Mouse (Mus musculus) urinary bladder, postnatal 0 days (tissue): Measurements from ENCODE around the gene Cd8a. TPM values are rescaled to one million over a fixed set of nuclear protein-coding genes. Genes with fewer than 3 reads are reported as not detected.

Source experiments
- polyA plus RNA-seq: library from polyadenylated mRNA; unstranded; fragments of >200 nt; fragmentation: Nextera tagmentation; extraction: Ambion mirVana; gene quantifications from 2 replicates; pipeline ENCODE4 v1.2.1, GENCODE M21; 2015

The Cd8a gene
- polyA plus RNA-seq, result not detected in 2 replicates

GRCm38 (mm10) chr6:71373249-71373775 lies at the start of gene Cd8a:
Gene Cd8a (plus strand): TSS chr6:71373427.

Other genes starting within 250 kb of the Cd8a start
- gene Thnsl2, start 229.0 kb upstream of the Cd8a start, polyA plus RNA-seq, result 7.3 and 8.3 TPM in 2 replicates
- gene Fabp1, start 173.6 kb upstream of the Cd8a start, polyA plus RNA-seq, result 2.6 and 7.7 TPM in 2 replicates
- 60.7 and 71.5 TPM in 2 replicates for gene Krcc1, start 101.8 kb upstream of the Cd8a start, polyA plus RNA-seq
- gene Smyd1, start 51.2 kb upstream of the Cd8a start, polyA plus RNA-seq, result 0.31 and 0.52 TPM in 2 replicates
- gene Cd8b1, start 50.6 kb upstream of the Cd8a start, polyA plus RNA-seq, result 0.08 TPM in 1 of 2 replicates, not detected in the other
- gene Rmnd5a, start 67.2 kb downstream of the Cd8a start, polyA plus RNA-seq, result 8.5 and 8.8 TPM in 2 replicates
- 16.4 and 18.8 TPM in 2 replicates for gene Rnf103, start 120.5 kb downstream of the Cd8a start, polyA plus RNA-seq
- gene Chmp3, start 170.4 kb downstream of the Cd8a start, polyA plus RNA-seq, result 84.3 and 98.8 TPM in 2 replicates